Mouse (Mus musculus) thymus, adult 2 months (tissue): ENCODE measurements around the gene Rab23.

Experiments
- CTCF ChIP-seq: fragments of 200-500 bp; IDR thresholded peaks from 2 replicates; pipeline ENCODE4 v1.5.1; 2012; ENCODE audit warnings: mild to moderate bottlenecking, control low read depth, low read length, moderate library complexity, borderline replicate concordance; ENCODE audit not compliant: control insufficient read depth, poor library complexity, insufficient read depth; ENCODE audit errors: extremely low read depth
- POLR2A ChIP-seq: fragments of 200-500 bp; IDR thresholded peaks from 2 replicates; pipeline ENCODE4 v1.6.1; 2012; ENCODE audit warnings: mild to moderate bottlenecking, low read length, control low read depth, moderate library complexity; ENCODE audit not compliant: control insufficient read depth, poor library complexity, insufficient read depth; ENCODE audit errors: extremely low read depth

DNA sequence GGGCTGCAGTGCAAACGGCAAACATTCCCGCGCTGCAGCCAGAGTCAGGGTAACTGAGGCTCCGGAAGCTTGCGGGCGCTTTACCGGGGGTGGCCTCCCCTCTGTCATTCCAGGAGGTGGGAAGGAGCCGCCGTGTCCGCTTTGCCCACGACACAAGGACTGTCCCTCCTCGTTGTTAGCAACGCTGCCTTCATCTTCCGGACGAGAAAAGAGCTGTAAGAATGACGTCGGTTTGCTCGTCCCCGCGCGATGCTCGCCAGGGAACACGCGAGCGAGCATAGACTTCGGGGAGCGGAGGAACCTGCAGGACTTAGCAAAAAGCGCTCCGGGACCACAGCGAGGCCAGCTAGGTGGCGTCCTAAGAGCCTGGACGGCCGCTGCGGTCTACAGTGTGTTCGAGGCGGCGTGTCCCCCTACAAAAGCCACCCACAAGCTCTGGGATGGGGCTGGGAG lies 49.5 kb upstream of the Rab23 start:
- no peak for TF ChIP-seq CTCF
- no peak for TF ChIP-seq POLR2A
